Mouse (Mus musculus) MEL-GATA-1-ER (cell line): ENCODE measurements around the gene Dennd4c.

Experiments
- DNase-seq: peaks from one replicate; pipeline ENCODE4 v3.0.0-alpha.2; 2012; ENCODE audit warnings: low read depth; ENCODE audit errors: extremely low read depth

Dennd4c gene

GRCm38 (mm10) chr4:86748336-86749291, at the start of gene Dennd4c:
Dennd4c (plus strand) TSS chr4:86748555.
- peak; percentile 68 for DNase-seq

DNA sequence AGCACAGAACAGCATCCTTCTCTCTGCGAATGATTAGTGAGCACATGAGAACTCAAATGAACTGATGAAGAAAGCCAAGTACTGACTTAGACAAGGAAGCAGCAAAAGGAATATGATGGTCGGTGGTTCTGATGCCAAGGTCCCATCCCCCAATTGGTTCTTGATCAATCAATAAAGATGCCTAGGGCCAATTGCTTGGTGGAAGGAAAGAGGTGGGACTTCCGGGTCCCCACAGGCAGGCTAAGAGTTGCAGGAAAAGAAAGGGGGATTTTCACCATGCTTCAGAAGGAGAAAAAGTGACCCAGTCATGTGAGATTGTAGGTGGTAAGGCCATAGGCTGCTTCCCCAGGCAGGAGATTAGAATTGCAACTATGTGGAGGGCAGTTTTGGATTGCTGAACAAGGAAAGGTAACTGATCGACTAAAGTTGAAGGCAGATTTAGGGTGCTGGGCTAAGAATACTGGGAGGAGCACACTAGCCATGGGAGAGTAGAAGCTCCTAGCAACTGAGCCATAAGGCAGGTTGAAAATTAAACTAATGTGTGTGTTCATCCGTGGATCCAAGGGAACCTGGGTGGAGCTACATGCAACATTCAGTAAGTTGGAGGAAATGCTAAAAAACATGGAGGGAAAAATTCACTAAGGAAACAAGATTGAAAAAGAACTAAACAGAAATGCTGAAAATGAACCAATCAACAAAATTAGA, 49.0 kb upstream of the Dennd4c start:
- DNase-seq, result no peak

- no peak for DNase-seq
These were observed 39.6 kb upstream of the Dennd4c start for GRCm38 (mm10) chr4:86708801-86709200.

- DNase-seq, result no peak
These were observed 38.2 kb upstream of the Dennd4c start for GRCm38 (mm10) chr4:86710034-86710650.

DNA sequence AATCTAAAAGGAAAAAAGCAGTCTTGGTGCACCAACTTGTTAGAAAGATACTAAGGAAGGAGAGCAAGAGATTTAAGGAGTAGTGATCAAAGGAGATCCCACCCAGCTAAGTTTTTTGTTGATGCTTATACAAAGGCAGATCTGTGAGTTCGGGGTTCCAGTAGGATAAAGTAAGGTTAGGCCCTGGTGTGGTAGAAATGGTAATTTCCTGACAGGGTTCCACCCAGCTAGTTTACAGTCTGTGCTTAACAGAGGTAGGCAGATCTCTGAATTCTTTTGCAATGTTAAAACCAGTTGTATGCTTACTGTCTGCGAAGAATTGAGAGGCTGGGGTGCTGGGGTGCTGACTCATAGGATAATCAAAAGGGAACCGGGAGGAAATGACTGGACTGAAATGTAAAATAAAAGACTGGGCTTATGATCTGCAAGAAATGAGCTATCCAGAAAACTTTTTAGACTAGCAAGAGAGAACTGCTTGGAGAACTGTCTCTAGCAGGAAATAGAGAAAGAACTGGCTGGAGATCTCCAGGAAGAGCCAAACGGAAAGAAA, 37.6 kb upstream of the Dennd4c start:
- DNase-seq, result no peak

DNA sequence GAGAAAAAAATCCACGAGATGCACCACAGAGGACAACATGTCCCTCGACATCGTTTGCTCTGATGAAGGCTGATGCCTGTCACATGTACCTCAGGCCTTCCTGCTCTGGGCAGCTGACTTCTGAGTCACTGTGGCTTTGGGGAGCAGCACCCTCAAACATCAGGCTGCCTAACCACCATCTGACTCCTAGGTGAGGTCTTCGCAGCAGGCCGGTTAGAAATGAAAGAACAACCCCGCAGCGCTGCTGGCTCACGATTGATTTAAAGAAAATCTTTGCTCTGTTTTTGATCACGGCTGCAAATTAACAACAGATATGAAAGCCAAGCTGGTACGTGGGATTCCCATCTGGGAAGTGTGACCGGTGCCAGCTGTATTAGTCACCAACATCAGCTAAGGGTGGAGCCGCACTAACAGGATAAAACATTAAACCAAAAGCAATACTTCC, 35.6 kb upstream of the Dennd4c start:
- no peak for DNase-seq

DNA sequence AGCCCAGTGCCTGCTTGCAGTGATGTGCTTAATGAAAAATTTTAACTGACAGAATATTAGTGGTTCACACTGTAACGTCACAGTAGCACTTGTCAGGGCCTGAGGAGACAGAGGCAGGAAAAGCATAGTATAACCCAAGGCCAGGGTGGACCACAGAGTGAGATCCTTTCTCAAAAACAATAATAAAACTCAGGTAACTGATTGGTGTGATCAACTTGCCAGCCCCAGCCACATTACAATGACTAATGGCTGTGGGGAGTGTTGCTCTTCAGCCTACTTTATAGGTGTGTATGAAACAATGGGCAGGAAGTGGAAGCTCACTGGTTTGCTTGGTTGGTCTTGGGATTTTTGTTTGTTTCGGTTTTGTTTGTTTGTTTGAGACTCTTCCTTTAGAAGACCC, 34.8 kb upstream of the Dennd4c start:
- no peak for DNase-seq

GRCm38 (mm10) chr4:86715341-86715740, 33.0 kb upstream of the Dennd4c start:
- DNase-seq, result no peak

DNA sequence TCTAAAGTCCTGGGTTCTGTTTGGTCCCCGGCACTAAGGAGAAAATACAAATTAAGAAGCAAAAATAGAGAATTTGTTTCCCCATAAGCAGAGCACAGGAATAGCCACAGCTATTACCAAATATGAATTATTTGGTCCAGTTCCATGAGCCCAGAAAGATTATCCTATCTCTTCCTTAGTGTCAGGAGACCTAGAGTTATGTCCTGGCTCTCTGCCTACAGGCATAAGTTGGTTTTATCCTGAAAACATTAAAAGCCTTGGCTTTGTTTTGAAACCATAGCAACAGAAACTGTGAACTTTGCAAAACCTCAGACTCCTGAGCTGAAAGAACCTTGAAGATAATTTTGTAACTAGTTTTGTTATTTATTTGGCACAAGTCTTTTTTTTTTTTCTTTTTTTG, 31.2 kb upstream of the Dennd4c start:
- DNase-seq, result no peak

DNA sequence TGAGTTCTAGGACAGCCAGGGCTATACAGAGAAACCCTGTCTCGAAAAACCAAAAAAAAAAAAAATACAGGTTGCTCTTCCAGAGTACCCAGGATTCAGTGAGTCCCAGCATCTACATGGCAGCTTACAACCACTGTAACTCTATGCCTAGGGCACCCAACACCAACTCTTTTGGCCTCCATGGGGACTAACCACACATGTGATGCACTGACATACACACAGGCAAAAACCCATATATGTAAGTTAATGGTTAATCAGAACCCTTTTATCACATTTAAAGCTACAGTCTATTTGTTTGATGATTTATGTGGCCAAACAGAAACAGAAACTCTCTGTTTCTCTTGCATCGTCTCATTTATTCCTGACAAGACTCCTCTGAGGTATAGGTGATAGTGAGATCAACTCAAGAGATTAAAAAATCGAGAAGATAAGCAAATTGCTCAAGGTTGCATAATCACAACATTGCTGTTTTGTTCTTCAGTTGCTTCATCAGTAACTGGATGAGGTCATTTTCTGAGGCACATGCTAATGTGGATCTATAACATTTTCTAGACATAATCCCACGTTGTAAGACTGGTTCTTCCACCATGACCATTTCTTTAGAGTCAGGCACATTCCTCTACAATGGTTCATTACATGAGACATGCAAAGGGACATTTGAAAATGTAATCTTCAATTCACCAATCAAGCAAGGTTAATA, 29.3 kb upstream of the Dennd4c start:
- DNase-seq, result no peak

GRCm38 (mm10) chr4:86721856-86722358, 26.4 kb upstream of the Dennd4c start:
- no peak for DNase-seq

- peak; percentile 68 for DNase-seq
These were observed 23.2 kb upstream of the Dennd4c start for GRCm38 (mm10) chr4:86725175-86725574.

DNA sequence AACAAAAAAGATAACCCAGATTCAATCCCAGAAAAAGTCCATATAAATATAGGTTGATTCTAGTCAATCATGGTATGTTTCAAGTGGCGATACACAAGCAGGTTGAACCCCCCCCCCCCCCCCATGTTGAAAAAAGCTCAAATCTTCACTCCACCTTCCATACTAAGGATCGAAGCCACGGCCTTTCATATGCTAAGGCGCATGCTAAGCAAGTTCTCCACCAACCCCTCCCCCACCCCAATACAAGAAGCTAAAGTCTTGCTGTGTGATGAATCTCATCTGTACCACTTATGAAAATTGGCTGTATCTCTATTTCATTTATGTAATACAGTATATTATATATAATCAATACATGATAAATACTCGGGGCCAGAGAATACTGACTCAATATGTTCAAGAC, 22.2 kb upstream of the Dennd4c start:
- DNase-seq, result no peak

- no peak for DNase-seq
These were observed 18.5 kb upstream of the Dennd4c start for GRCm38 (mm10) chr4:86729829-86730228.

DNA sequence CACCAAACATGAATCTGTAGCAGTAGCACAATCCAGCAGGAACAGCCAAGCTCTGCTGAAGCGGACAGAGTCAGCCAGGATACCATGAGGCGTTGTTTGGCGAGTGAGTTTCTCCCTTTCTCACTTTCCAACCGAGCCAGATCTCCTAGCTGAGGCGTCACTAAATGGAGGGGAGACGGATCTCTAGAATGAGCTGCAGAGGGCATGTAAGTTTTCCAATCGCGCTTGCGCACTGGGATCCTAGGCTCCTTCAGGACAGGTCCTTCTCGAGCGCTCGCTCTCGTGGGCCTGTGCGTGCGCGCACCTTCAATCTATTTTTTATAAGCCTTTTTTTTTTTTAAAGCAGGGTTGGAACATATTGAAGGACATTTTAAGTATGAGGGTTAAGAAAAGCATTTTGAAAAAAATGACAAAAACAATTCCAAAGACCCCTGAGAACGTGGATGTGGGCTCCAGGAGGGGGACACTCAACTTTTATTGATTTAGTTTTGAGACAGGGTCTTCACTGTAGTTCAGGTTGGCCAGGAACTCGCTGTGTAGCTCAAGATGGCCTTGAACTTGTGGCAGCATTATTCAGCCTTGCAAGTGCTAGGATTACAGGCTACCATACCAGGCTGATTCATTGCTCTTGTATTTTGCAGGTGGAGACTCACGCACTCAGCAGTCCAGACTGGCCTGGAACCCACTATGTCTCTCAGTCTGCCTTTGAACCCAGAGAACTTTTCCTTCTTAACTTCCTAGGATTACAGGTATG, 14.1 kb upstream of the Dennd4c start:
- DNase-seq, result no peak

GRCm38 (mm10) chr4:86739308-86739993, 8.9 kb upstream of the Dennd4c start:
- peak; percentile 60 for DNase-seq

GRCm38 (mm10) chr4:86749361-86749841, 1.0 kb downstream of the Dennd4c start:
- DNase-seq, result peak; percentile 40

DNA sequence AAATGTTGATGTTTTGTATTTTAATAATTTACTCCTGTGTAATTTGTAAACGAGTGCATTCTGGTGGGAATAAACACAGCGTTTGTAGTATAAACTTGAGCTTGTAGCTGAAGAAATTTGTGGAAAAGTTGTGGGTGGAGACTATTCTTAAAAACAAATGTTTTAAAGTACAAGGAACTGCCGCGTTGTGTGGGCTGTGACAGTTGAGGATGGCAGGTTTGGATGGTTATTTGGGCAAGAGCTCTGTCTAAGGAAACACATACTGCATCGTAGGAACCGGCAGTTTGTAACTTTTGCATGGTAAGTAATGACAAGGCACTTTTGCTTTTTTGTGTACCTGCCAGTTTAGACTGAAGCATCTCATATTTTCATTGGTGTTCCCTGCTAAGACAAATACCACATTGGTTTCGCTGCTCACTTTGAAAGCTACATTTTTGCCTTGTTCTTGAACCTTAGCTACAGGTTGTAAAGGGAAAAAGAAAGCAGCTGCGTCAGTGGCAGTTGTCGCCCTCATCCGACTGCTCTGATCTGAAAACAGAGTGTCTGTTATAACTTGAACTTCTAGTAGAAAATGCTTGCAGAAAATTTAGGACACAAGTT, 2.1 kb downstream of the Dennd4c start:
- peak; percentile 25 for DNase-seq

GRCm38 (mm10) chr4:86764307-86764706, 16.0 kb downstream of the Dennd4c start:
- no peak for DNase-seq
